Mouse (Mus musculus) gastrocnemius, postnatal 4 days (tissue): ENCODE measurements around the gene Ube2q2. TPM values are rescaled to one million over a fixed set of nuclear protein-coding genes. Genes with fewer than 3 reads are reported as not detected.
"Not testable (repeated sequence)": the region's sequence is repeated elsewhere in the genome, so short reads cannot be mapped to it uniquely, and the experiment has no call there.

Source experiments
- DNase-seq, 2 experiments: peaks; one replicate each; pipeline ENCODE4 v3.0.0; 2021 to 2022; ENCODE audit warnings: low spot score in 2 of 2, mixed read lengths in 2 of 2
- total RNA-seq, 2 experiments: library from RNA; stranded (reverse); gene quantifications; 2 replicates each; pipeline ENCODE4 v1.2.3; 2021

Gene Ube2q2
- total RNA-seq, 2 experiments from 2014 or later: 26.7 to 27.2 TPM

- DNase-seq: no peak
Observed at GRCm38 (mm10) chr9:55170655-55171412, 22.2 kb downstream of the Ube2q2 start.

GRCm38 (mm10) chr9:55172195-55172685, 23.6 kb downstream of the Ube2q2 start:
- no peak for DNase-seq

GRCm38 (mm10) chr9:55174235-55174634, 25.6 kb downstream of the Ube2q2 start:
- no peak for DNase-seq

- no peak for DNase-seq
Observed at GRCm38 (mm10) chr9:55195876-55196275, 47.2 kb downstream of the Ube2q2 start.

- DNase-seq: no peak
Observed at GRCm38 (mm10) chr9:55198260-55198659, 49.6 kb downstream of the Ube2q2 start.

- DNase-seq: no peak
Observed at GRCm38 (mm10) chr9:55199348-55199747, 50.7 kb downstream of the Ube2q2 start.

- no peak for DNase-seq
Observed at GRCm38 (mm10) chr9:55208458-55208789, 59.8 kb downstream of the Ube2q2 start.

GRCm38 (mm10) chr9:55208790-55209481, 60.3 kb downstream of the Ube2q2 start, which contains the start of gene Fbxo22:
Gene Fbxo22 (plus strand): TSS chr9:55208925.
- peak; percentile 76 to 87 for DNase-seq

GRCm38 (mm10) chr9:55211611-55212010, 63.0 kb downstream of the Ube2q2 start:
- no peak for DNase-seq

- DNase-seq: no peak
Observed at GRCm38 (mm10) chr9:55213396-55213795, 64.7 kb downstream of the Ube2q2 start.

GRCm38 (mm10) chr9:55215056-55215455, 66.4 kb downstream of the Ube2q2 start:
- no peak for DNase-seq

GRCm38 (mm10) chr9:55215648-55216047, 67.0 kb downstream of the Ube2q2 start:
- DNase-seq: no peak

GRCm38 (mm10) chr9:55216078-55216477, 67.4 kb downstream of the Ube2q2 start:
- no peak for DNase-seq

GRCm38 (mm10) chr9:55217381-55217780, 68.7 kb downstream of the Ube2q2 start:
- DNase-seq: no peak

- DNase-seq: no peak
Observed at GRCm38 (mm10) chr9:55225165-55225737, 76.6 kb downstream of the Ube2q2 start.

- no peak for DNase-seq
Observed at GRCm38 (mm10) chr9:55226251-55226650, 77.6 kb downstream of the Ube2q2 start.

- DNase-seq: no peak
Observed at GRCm38 (mm10) chr9:55228149-55228548, 79.5 kb downstream of the Ube2q2 start.

- no peak for DNase-seq
Observed at GRCm38 (mm10) chr9:55229010-55229409, 80.4 kb downstream of the Ube2q2 start.

- DNase-seq: no peak
Observed at GRCm38 (mm10) chr9:55231544-55231943, 82.9 kb downstream of the Ube2q2 start.

- no peak for DNase-seq
Observed at GRCm38 (mm10) chr9:55232110-55232509, 83.5 kb downstream of the Ube2q2 start.

- no peak for DNase-seq
Observed at GRCm38 (mm10) chr9:55232586-55232985, 83.9 kb downstream of the Ube2q2 start.

GRCm38 (mm10) chr9:55233076-55233475, 84.4 kb downstream of the Ube2q2 start:
- not testable (repeated sequence) for DNase-seq
